Mouse (Mus musculus): ENCODE data around the gene Enox1. TPM values are rescaled to one million over a fixed set of nuclear protein-coding genes. Genes with fewer than 3 reads are reported as not detected.
"Not testable (repeated sequence)": the region's sequence is repeated elsewhere in the genome, so short reads cannot be mapped to it uniquely, and the experiment has no call there.

The Enox1 gene
- total RNA-seq (2015; ENCODE audit: low replicate concordance) (not detected in 2 replicates), total RNA-seq (2017; ENCODE audit: low replicate concordance) (not detected in 2 replicates)

- ATAC-seq (replicated peaks; ENCODE audit: low FRiP score, poor library complexity, severe bottlenecking): no peak
Observed at GRCm38 (mm10) chr14:77156222-77156910, at the start of gene Enox1. Enox1 (plus strand) TSS chr14:77156763.

- not testable (repeated sequence) for ATAC-seq (replicated peaks; ENCODE audit: low FRiP score, poor library complexity, severe bottlenecking)
Observed at GRCm38 (mm10) chr14:77110622-77111021, 45.9 kb upstream of the Enox1 start.

- ATAC-seq (replicated peaks; ENCODE audit: low FRiP score, poor library complexity, severe bottlenecking): no peak
Observed at GRCm38 (mm10) chr14:77130612-77131011, 26.0 kb upstream of the Enox1 start.

- no peak for ATAC-seq (replicated peaks; ENCODE audit: low FRiP score, poor library complexity, severe bottlenecking)
Observed at GRCm38 (mm10) chr14:77136936-77137335, 19.6 kb upstream of the Enox1 start.

GRCm38 (mm10) chr14:77141324-77142282 lies 15.0 kb upstream of the Enox1 start:
- no peak for ATAC-seq (replicated peaks; ENCODE audit: low FRiP score, poor library complexity, severe bottlenecking)

GRCm38 (mm10) chr14:77145103-77145502 lies 11.5 kb upstream of the Enox1 start:
- no peak for ATAC-seq (replicated peaks; ENCODE audit: low FRiP score, poor library complexity, severe bottlenecking)

- ATAC-seq (replicated peaks; ENCODE audit: low FRiP score, poor library complexity, severe bottlenecking): no peak
Observed at GRCm38 (mm10) chr14:77147635-77148034, 8.9 kb upstream of the Enox1 start.

- ATAC-seq (replicated peaks; ENCODE audit: low FRiP score, poor library complexity, severe bottlenecking): no peak
Observed at GRCm38 (mm10) chr14:77150556-77150955, 6.0 kb upstream of the Enox1 start.

GRCm38 (mm10) chr14:77151431-77151830 lies 5.1 kb upstream of the Enox1 start:
- ATAC-seq (replicated peaks; ENCODE audit: low FRiP score, poor library complexity, severe bottlenecking): no peak

GRCm38 (mm10) chr14:77156911-77157504 lies 445 bp downstream of the Enox1 start:
- ATAC-seq (replicated peaks; ENCODE audit: low FRiP score, poor library complexity, severe bottlenecking): no peak

- no peak for ATAC-seq (replicated peaks; ENCODE audit: low FRiP score, poor library complexity, severe bottlenecking)
Observed at GRCm38 (mm10) chr14:77157505-77157911, 945 bp downstream of the Enox1 start.

GRCm38 (mm10) chr14:77159397-77159796 lies 2.8 kb downstream of the Enox1 start:
- ATAC-seq (replicated peaks; ENCODE audit: low FRiP score, poor library complexity, severe bottlenecking): no peak

GRCm38 (mm10) chr14:77162496-77162895 lies 5.9 kb downstream of the Enox1 start:
- ATAC-seq (replicated peaks; ENCODE audit: low FRiP score, poor library complexity, severe bottlenecking): no peak

GRCm38 (mm10) chr14:77164396-77164795 lies 7.8 kb downstream of the Enox1 start:
- ATAC-seq (replicated peaks; ENCODE audit: low FRiP score, poor library complexity, severe bottlenecking): no peak

- no peak for ATAC-seq (replicated peaks; ENCODE audit: low FRiP score, poor library complexity, severe bottlenecking)
Observed at GRCm38 (mm10) chr14:77168161-77168560, 11.6 kb downstream of the Enox1 start.

GRCm38 (mm10) chr14:77174491-77174890 lies 17.9 kb downstream of the Enox1 start:
- no peak for ATAC-seq (replicated peaks; ENCODE audit: low FRiP score, poor library complexity, severe bottlenecking)

GRCm38 (mm10) chr14:77174931-77175330 lies 18.4 kb downstream of the Enox1 start:
- ATAC-seq (replicated peaks; ENCODE audit: low FRiP score, poor library complexity, severe bottlenecking): no peak

GRCm38 (mm10) chr14:77180241-77180640 lies 23.7 kb downstream of the Enox1 start:
- ATAC-seq (replicated peaks; ENCODE audit: low FRiP score, poor library complexity, severe bottlenecking): no peak

- no peak for ATAC-seq (replicated peaks; ENCODE audit: low FRiP score, poor library complexity, severe bottlenecking)
Observed at GRCm38 (mm10) chr14:77180753-77181374, 24.3 kb downstream of the Enox1 start.

GRCm38 (mm10) chr14:77183491-77183890 lies 26.9 kb downstream of the Enox1 start:
- no peak for ATAC-seq (replicated peaks; ENCODE audit: low FRiP score, poor library complexity, severe bottlenecking)
